Mouse (Mus musculus) left cerebral cortex, adult 18-20 months (tissue): ENCODE measurements at regions not wholly inside any gene's neighbourhood (a gene's known extent, or its start where the extent isn't known, plus 50 kb on each side); places are given as distances from the start of the nearest gene placed in this dataset.

Experiments used
- DNase-seq, 2 experiments: peaks; one replicate each; pipeline ENCODE4 v3.0.0; 2021 to 2022; ENCODE audit warnings: low spot score in 2 of 2, mixed read lengths in 1 of 2

DNA sequence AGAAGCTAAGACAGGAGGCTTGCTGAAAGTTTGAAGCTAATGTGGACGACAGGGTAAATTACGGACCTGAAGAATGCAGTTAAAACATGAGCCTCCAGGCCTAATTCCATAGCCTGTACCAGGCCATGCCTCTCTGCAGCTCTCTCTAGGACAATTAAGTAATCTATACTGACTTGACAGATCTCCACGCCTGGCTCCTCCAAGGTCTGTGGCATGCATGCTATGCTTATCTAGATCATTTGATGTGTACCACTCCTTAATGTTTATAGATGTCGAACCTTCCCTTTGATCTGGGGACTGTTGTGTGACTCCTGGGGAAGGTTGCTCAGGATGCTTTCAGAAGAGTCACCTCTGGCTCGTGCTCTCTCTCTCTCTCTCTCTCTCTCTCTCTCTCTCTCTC lies 62.2 kb upstream of the Cd55 start:
- no peak for DNase-seq

DNA sequence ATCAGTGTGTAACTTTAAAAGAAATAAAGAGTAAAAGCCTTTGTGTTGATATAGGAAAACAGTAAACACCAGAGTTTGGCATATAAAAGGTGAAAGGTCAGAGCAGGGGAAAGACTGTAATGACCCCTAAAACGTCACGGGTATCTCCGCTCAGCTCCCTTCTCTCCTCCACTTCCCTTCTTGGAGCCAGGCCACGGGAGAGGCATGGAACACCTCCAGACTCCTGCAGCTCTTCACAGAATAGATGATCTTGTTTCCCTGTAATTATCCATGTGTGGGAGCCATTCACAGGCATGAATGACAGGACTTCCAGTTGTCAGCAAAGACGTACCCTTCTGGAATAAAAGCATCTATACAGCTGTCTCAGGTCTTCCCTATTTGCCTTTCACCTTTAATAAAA lies 55.3 kb upstream of the Cd55 start:
- peak in 1 of 2 experiments; percentile 7 for DNase-seq

- DNase-seq, result no peak
These were observed 54.1 kb upstream of the Cd55 start for GRCm38 (mm10) chr1:130516641-130517040.

DNA sequence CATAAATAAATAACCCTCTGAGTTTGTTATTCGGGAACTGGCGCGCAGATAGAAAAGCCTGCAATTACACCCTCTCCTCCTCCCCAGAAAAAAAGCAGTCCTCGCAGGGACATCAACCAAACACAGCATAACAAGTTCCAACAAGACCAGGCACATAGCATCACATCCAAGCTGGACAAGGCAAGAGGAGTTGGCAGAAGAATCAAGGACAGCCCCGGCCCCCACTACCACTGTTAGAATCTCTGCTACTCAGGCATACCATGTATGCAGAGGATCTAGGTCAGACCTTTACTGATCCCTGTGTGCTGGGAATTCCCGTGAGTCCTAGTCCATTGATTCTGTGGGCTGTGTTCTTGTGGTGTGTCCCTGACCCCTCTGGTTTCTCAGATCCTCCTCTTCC lies 52.8 kb upstream of the Cd55 start:
- no peak for DNase-seq

- no peak for DNase-seq
These were observed 50.9 kb upstream of the Cd55 start for GRCm38 (mm10) chr1:130513482-130513881.

- DNase-seq, result no peak
These were observed 50.4 kb upstream of the Cd55 start for GRCm38 (mm10) chr1:130512798-130513405.
